Mouse (Mus musculus) intestine, embryonic 14.5 days (tissue): ENCODE measurements at regions not wholly inside any gene's neighbourhood (a gene's known extent, or its start where the extent isn't known, plus 50 kb on each side); places are given as distances from the start of the nearest gene placed in this dataset.

ENCODE experiments used
- ATAC-seq: fragments of 200-750 bp; cut with Nextera tagmentation; replicated peaks from 2 replicates; pipeline ENCODE4 v1.8.0; 2017; ENCODE audit warnings: low read depth, moderate number of reproducible peaks, moderate TSS enrichment, moderate library complexity; ENCODE audit not compliant: low FRiP score, low TSS enrichment
- DNase-seq: peaks from one replicate; pipeline ENCODE4 v3.0.0-alpha.2; 2018; ENCODE audit warnings: low spot score
- H3K27ac ChIP-seq: fragments of 300-500 bp; sonication (generic); 2 replicates; pipeline ENCODE4 v1.5.1; 2014; ENCODE audit warnings: low read depth, mild to moderate bottlenecking, control low read depth
- H3K27me3 ChIP-seq: fragments of 300-500 bp; sonication (generic); replicated peaks from 2 replicates; pipeline ENCODE4 v1.6.1; 2014; ENCODE audit warnings: low read length, control low read depth; ENCODE audit not compliant: control insufficient read depth, insufficient read depth
- H3K36me3 ChIP-seq: fragments of 300-500 bp; sonication (generic); 2 replicates; pipeline ENCODE4 v1.6.1; 2014; ENCODE audit warnings: low read length, control low read depth; ENCODE audit not compliant: control insufficient read depth, insufficient read depth
- H3K4me1 ChIP-seq: fragments of 300-500 bp; sonication (generic); replicated peaks from 2 replicates; pipeline ENCODE4 v1.6.1; 2014; ENCODE audit warnings: low read length, control low read depth, mixed read lengths; ENCODE audit not compliant: control insufficient read depth, insufficient read depth
- H3K4me2 ChIP-seq: fragments of 300-500 bp; sonication (generic); 2 replicates; pipeline ENCODE4 v1.6.1; 2014; ENCODE audit warnings: low read length
- H3K4me3 ChIP-seq: fragments of 300-500 bp; sonication (generic); 2 replicates; pipeline ENCODE4 v1.5.1; 2014; ENCODE audit warnings: low read depth, low read length, control low read depth, mixed read lengths
- H3K9ac ChIP-seq: fragments of 300-500 bp; sonication (generic); 2 replicates; pipeline ENCODE4 v1.6.1; 2014; ENCODE audit warnings: mild to moderate bottlenecking, low read length
- H3K9me3 ChIP-seq: fragments of 300-500 bp; sonication (generic); 2 replicates; pipeline ENCODE4 v1.6.1; 2016; ENCODE audit warnings: low read length, control low read depth; ENCODE audit not compliant: control insufficient read depth
- WGBS: fragments of 180-500 bp; shearing (Covaris S2); extraction: QIAGEN DNeasy Blood & Tissue Kit; methylation state at CpG from one replicate; pipeline ENCODE4 v1.1.7; 2014; 5-methylcytosine and 5-hydroxymethylcytosine counted together

DNA sequence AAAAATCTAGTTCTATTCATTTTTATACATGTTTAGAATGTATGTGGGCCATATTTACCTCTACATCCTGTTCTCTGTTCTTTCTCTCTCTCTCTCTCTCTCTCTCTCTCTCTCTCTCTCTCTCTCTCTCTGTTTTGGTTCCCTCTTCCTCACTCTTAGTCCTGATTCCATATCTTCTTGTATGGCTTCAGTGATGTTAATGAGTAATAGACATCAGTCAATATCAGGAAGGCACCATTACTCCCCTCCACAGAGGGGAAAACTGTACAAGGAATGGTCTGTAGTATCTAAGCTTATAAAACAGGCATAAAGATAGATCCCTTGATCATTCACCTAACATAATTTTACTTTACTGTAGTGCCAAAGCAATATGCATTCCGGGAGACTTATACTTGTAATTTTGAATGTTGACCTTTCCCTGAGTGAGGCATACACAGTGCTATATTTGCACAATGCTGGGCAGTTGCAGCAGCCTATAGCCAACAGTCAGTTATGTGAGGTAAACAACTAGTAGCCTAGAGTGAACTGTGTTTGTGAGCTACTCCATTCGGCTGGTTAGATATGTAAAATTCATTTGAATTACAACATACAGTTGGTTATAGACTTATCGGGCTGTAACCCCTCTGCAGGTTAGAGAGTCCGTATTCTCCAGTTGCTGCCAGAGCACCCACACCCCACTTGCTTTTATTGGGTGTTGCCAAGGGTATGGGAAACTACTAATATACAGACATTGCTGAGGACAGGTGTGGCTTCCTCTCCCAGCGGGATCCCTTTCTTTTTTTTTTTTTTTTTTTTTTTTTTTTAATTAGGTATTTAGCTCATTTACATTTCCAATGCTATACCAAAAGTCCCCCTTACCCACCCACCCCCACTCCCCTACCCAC lies 228.7 kb upstream of the Pfkp start:
- Histone ChIP-seq H3K36me3 (no peaks in the 10 kb centered on the region), H3K9me3 (no peaks in the 10 kb centered on the region), H3K4me1 (no peaks in the 10 kb centered on the region), H3K4me2 (no peak overlapping the region), H3K4me3 (no peak overlapping the region), H3K27me3 (no peaks in the 10 kb centered on the region), H3K9ac (no peak overlapping the region), H3K27ac (no peak overlapping the region)
- DNase-seq = no peak
- 88% methylated on average over 5 of the region's 5 CpGs for WGBS
- ATAC-seq = no peak

- H3K27me3 ChIP-seq = no peaks in the 10 kb centered on the region
- H3K4me3 ChIP-seq = no peak overlapping the region
- no peak overlapping the region for H3K27ac ChIP-seq
- H3K4me1 ChIP-seq = no peaks in the 10 kb centered on the region
- DNase-seq (no peak), ATAC-seq (no peak)
- H3K9ac ChIP-seq = no peak overlapping the region
- no peak overlapping the region for H3K4me2 ChIP-seq
- WGBS = 80% methylated on average over 1 of the region's 1 CpGs
- H3K36me3 ChIP-seq = no peaks in the 10 kb centered on the region
- no peaks in the 10 kb centered on the region for H3K9me3 ChIP-seq
Observed at GRCm38 (mm10) chr13:6862186-6862585, 213.6 kb upstream of the Pfkp start.

DNA sequence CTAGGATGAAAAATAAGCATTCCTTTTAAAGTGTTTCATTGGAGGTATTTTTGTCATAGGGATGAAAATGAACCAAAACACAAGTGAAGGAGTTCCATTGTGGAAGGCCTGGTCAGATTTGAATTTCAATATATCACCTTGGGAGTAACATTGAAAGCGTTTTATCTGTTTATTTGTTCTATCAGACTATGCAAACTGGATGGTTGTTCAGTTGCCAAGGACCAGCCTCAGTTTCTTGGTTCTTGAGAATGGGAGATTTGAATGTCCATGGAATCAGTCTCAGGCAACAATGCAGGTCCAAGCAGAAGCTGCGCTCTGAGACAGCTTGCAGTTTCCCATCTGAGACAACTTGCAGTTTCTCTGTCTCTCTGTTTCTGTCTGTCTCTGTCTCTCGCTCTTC lies 211.0 kb upstream of the Pfkp start:
- no peak overlapping the region for H3K4me3 ChIP-seq
- H3K27ac ChIP-seq = no peak overlapping the region
- no peaks in the 10 kb centered on the region for H3K4me1 ChIP-seq
- no peaks in the 10 kb centered on the region for H3K27me3 ChIP-seq
- no peak for ATAC-seq
- no peaks in the 10 kb centered on the region for H3K36me3 ChIP-seq
- no peak overlapping the region for H3K9ac ChIP-seq
- H3K4me2 ChIP-seq = no peak overlapping the region
- DNase-seq = no peak
- WGBS = 82% methylated on average over 3 of the region's 3 CpGs
- H3K9me3 ChIP-seq = no peaks in the 10 kb centered on the region

GRCm38 (mm10) chr13:6855199-6856148 lies 206.9 kb upstream of the Pfkp start:
- ATAC-seq (0 out of 2 replicates have a peak, but pooled peaks have one; percentile 32), DNase-seq (no peak)
- Histone ChIP-seq H3K36me3 (no peaks in the 10 kb centered on the region), H3K27ac (no peak overlapping the region), H3K9ac (no peak overlapping the region), H3K4me1 (no peaks in the 10 kb centered on the region), H3K9me3 (no peaks in the 10 kb centered on the region), H3K4me2 (no peak overlapping the region), H3K27me3 (no peaks in the 10 kb centered on the region), H3K4me3 (no peak overlapping the region)
- WGBS = 42% methylated on average over 10 of the region's 10 CpGs

DNA sequence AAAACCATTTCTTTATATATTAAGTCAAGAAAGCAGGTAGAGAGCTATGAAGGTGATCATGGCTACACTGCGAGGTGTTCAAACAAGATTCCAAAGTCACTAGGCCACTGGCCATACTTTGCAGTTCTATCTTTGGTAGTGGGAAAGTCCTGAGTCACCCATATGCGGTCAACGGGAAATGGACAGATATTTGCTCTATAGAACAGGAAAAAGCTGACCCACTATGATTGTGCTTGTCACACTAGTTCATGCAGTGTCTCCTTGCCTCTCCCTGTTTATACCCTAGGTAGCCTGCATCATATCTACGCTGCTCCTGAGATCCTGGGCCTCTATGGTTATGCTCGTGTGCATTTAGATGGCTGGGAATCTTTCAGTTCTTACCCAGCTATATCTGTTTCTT lies 188.9 kb upstream of the Pfkp start:
- no peaks in the 10 kb centered on the region for H3K9me3 ChIP-seq
- H3K9ac ChIP-seq = no peak overlapping the region
- DNase-seq = no peak
- no peak for ATAC-seq
- no peak overlapping the region for H3K4me3 ChIP-seq
- 89% methylated on average over 5 of the region's 5 CpGs for WGBS
- no peaks in the 10 kb centered on the region for H3K27me3 ChIP-seq
- H3K36me3 ChIP-seq = no peaks in the 10 kb centered on the region
- H3K4me1 ChIP-seq = no peaks in the 10 kb centered on the region
- H3K27ac ChIP-seq = no peak overlapping the region
- no peak overlapping the region for H3K4me2 ChIP-seq

DNA sequence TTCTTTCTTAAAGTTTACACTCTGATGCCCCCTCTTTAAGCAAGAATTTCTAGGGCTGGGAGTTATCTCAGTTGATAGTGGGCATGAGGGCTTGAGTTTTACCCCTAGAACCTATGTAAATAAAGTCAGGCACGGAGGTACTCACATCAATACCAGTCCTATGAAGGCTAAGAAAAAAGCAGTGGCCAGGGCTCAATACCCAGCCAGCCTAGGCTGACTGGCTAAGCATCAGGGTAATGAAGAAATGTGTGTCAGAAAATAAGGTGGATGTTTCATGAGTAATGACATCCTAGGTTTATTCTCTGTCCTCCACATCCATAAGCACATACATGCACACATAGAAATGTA lies 188.5 kb upstream of the Pfkp start:
- no peak overlapping the region for H3K9ac ChIP-seq
- ATAC-seq = no peak
- no peaks in the 10 kb centered on the region for H3K27me3 ChIP-seq
- 67% methylated on average over 1 of the region's 1 CpGs for WGBS
- H3K36me3 ChIP-seq = no peaks in the 10 kb centered on the region
- H3K4me2 ChIP-seq = no peak overlapping the region
- no peak overlapping the region for H3K4me3 ChIP-seq
- no peaks in the 10 kb centered on the region for H3K4me1 ChIP-seq
- H3K9me3 ChIP-seq = no peaks in the 10 kb centered on the region
- no peak overlapping the region for H3K27ac ChIP-seq
- no peak for DNase-seq

- Histone ChIP-seq H3K4me2 (no peak overlapping the region), H3K36me3 (no peaks in the 10 kb centered on the region), H3K9ac (no peak overlapping the region), H3K9me3 (no peaks in the 10 kb centered on the region), H3K27me3 (no peaks in the 10 kb centered on the region), H3K27ac (no peak overlapping the region), H3K4me1 (no peaks in the 10 kb centered on the region), H3K4me3 (no peak overlapping the region)
- WGBS = 41% methylated on average over 6 of the region's 6 CpGs
- 0 out of 2 replicates have a peak, but pooled peaks have one; percentile 62 for ATAC-seq
- DNase-seq = peak; percentile 73
Observed at GRCm38 (mm10) chr13:6836351-6837074, 187.9 kb upstream of the Pfkp start.

- Histone ChIP-seq H3K4me3 (no peak overlapping the region), H3K27ac (no peak overlapping the region), H3K27me3 (no peaks in the 10 kb centered on the region), H3K4me1 (no peaks in the 10 kb centered on the region), H3K9me3 (no peaks in the 10 kb centered on the region), H3K4me2 (no peak overlapping the region), H3K36me3 (no peaks in the 10 kb centered on the region), H3K9ac (no peak overlapping the region)
- WGBS = 88% methylated on average over 1 of the region's 1 CpGs
- DNase-seq (no peak), ATAC-seq (no peak)
Observed at GRCm38 (mm10) chr13:6829882-6830281, 181.3 kb upstream of the Pfkp start.
